Mouse (Mus musculus): ENCODE results near the gene Ppfia2. TPM values are rescaled to one million over a fixed set of nuclear protein-coding genes. Genes with fewer than 3 reads are reported as not detected.

Ppfia2 gene
- polyA plus RNA-seq, 1 experiment from 2014 or later = 0.17 TPM

DNA sequence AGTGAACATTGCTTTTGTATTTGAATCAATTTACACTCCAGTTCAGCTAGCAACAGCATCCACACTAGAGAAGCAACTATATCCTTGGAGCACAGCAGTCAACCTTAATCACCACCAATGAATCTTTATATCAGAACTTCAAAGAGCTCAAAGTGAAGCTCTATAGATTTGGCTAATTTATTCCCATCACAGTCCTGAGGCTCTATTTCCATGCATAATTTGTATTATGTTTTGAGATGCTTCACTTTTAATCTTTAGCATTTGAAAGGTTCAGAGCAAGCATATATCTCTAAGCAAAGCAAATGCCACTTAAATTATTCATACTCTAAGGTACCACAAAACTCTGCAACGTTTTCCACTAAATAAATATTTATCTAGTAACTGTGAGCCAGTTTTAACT lies 402.6 kb downstream of the Ppfia2 start:
- Histone ChIP-seq H3K9me3 (replicated peaks; ENCODE audit: low read length) (no peaks in the 10 kb centered on the region), H3K4me3 (replicated peaks; ENCODE audit: low read depth, low read length) (no peak overlapping the region), H3K27me3 (ENCODE audit: insufficient read depth, low read length) (no peaks in the 10 kb centered on the region), H3K9ac (ENCODE audit: low read depth, low read length) (no peak overlapping the region), H3K27ac (no peak overlapping the region), H3K4me1 (replicated peaks; ENCODE audit: insufficient read depth, low read length) (no peaks in the 10 kb centered on the region), H3K36me3 (ENCODE audit: insufficient read depth, low read length) (no peaks in the 10 kb centered on the region), H3K4me2 (ENCODE audit: low read length) (no peak overlapping the region)
- DNase-seq (ENCODE audit: low spot score) (no peak), ATAC-seq (replicated peaks; ENCODE audit: low FRiP score, low read depth) (no peak)
- WGBS = 20% methylated on average over 1 of the region's 1 CpGs
- TF ChIP-seq CTCF (IDR thresholded peaks at IDR 0.05; ENCODE audit: low read depth) = no peak

- Histone ChIP-seq H3K4me1 (replicated peaks; ENCODE audit: insufficient read depth, low read length) (no peaks in the 10 kb centered on the region), H3K27me3 (ENCODE audit: insufficient read depth, low read length) (no peaks in the 10 kb centered on the region), H3K27ac (no peak overlapping the region), H3K36me3 (ENCODE audit: insufficient read depth, low read length) (no peaks in the 10 kb centered on the region), H3K4me2 (ENCODE audit: low read length) (no peak overlapping the region), H3K4me3 (replicated peaks; ENCODE audit: low read depth, low read length) (no peak overlapping the region), H3K9me3 (replicated peaks; ENCODE audit: low read length) (no peaks in the 10 kb centered on the region), H3K9ac (ENCODE audit: low read depth, low read length) (no peak overlapping the region)
- DNase-seq (ENCODE audit: low spot score) (no peak), ATAC-seq (replicated peaks; ENCODE audit: low FRiP score, low read depth) (no peak)
- 64% methylated on average over 3 of the region's 3 CpGs for WGBS
- no peak for TF ChIP-seq CTCF (IDR thresholded peaks at IDR 0.05; ENCODE audit: low read depth)
These were observed 411.2 kb downstream of the Ppfia2 start for GRCm38 (mm10) chr10:106881330-106881729.

- H3K27me3 ChIP-seq (ENCODE audit: insufficient read depth, low read length) = no peaks in the 10 kb centered on the region
- no peak overlapping the region for H3K4me3 ChIP-seq (replicated peaks; ENCODE audit: low read depth, low read length)
- no peak for TF ChIP-seq CTCF (IDR thresholded peaks at IDR 0.05; ENCODE audit: low read depth)
- no peaks in the 10 kb centered on the region for H3K9me3 ChIP-seq (replicated peaks; ENCODE audit: low read length)
- H3K9ac ChIP-seq (ENCODE audit: low read depth, low read length) = no peak overlapping the region
- DNase-seq (ENCODE audit: low spot score) (no peak), ATAC-seq (replicated peaks; ENCODE audit: low FRiP score, low read depth) (no peak)
- no peak overlapping the region for H3K4me2 ChIP-seq (ENCODE audit: low read length)
- WGBS = 60% methylated on average over 13 of the region's 13 CpGs
- no peaks in the 10 kb centered on the region for H3K4me1 ChIP-seq (replicated peaks; ENCODE audit: insufficient read depth, low read length)
- H3K36me3 ChIP-seq (ENCODE audit: insufficient read depth, low read length) = no peaks in the 10 kb centered on the region
- no peak overlapping the region for H3K27ac ChIP-seq
These were observed 426.2 kb downstream of the Ppfia2 start for GRCm38 (mm10) chr10:106896351-106896750.

- H3K4me1 ChIP-seq (replicated peaks; ENCODE audit: insufficient read depth, low read length) = no peaks in the 10 kb centered on the region
- DNase-seq (ENCODE audit: low spot score) (no peak), ATAC-seq (replicated peaks; ENCODE audit: low FRiP score, low read depth) (no peak)
- no peaks in the 10 kb centered on the region for H3K9me3 ChIP-seq (replicated peaks; ENCODE audit: low read length)
- no peaks in the 10 kb centered on the region for H3K27me3 ChIP-seq (ENCODE audit: insufficient read depth, low read length)
- no peak overlapping the region for H3K9ac ChIP-seq (ENCODE audit: low read depth, low read length)
- H3K4me2 ChIP-seq (ENCODE audit: low read length) = no peak overlapping the region
- H3K27ac ChIP-seq = no peak overlapping the region
- 81% methylated on average over 3 of the region's 3 CpGs for WGBS
- no peak for TF ChIP-seq CTCF (IDR thresholded peaks at IDR 0.05; ENCODE audit: low read depth)
- H3K4me3 ChIP-seq (replicated peaks; ENCODE audit: low read depth, low read length) = no peak overlapping the region
- H3K36me3 ChIP-seq (ENCODE audit: insufficient read depth, low read length) = no peaks in the 10 kb centered on the region
These were observed 440.0 kb downstream of the Ppfia2 start for GRCm38 (mm10) chr10:106910108-106910507.

- no peaks in the 10 kb centered on the region for H3K27me3 ChIP-seq (ENCODE audit: insufficient read depth, low read length)
- peak; percentile 64 for TF ChIP-seq CTCF (IDR thresholded peaks at IDR 0.05; ENCODE audit: low read depth)
- H3K4me3 ChIP-seq (replicated peaks; ENCODE audit: low read depth, low read length) = no peak overlapping the region
- no peak overlapping the region for H3K9ac ChIP-seq (ENCODE audit: low read depth, low read length)
- ATAC-seq (replicated peaks; ENCODE audit: low FRiP score, low read depth) (no peak), DNase-seq (ENCODE audit: low spot score) (peak; percentile 8)
- H3K4me1 ChIP-seq (replicated peaks; ENCODE audit: insufficient read depth, low read length) = no peaks in the 10 kb centered on the region
- H3K36me3 ChIP-seq (ENCODE audit: insufficient read depth, low read length) = no peaks in the 10 kb centered on the region
- no peaks in the 10 kb centered on the region for H3K9me3 ChIP-seq (replicated peaks; ENCODE audit: low read length)
- 20% methylated on average over 2 of the region's 2 CpGs for WGBS
- no peak overlapping the region for H3K4me2 ChIP-seq (ENCODE audit: low read length)
- H3K27ac ChIP-seq = no peak overlapping the region
These were observed 442.9 kb downstream of the Ppfia2 start for GRCm38 (mm10) chr10:106913032-106913431.

GRCm38 (mm10) chr10:106914275-106914674 lies 444.1 kb downstream of the Ppfia2 start:
- Histone ChIP-seq H3K27me3 (ENCODE audit: insufficient read depth, low read length) (no peaks in the 10 kb centered on the region), H3K4me1 (replicated peaks; ENCODE audit: insufficient read depth, low read length) (no peaks in the 10 kb centered on the region), H3K4me2 (ENCODE audit: low read length) (no peak overlapping the region), H3K27ac (no peak overlapping the region), H3K9ac (ENCODE audit: low read depth, low read length) (no peak overlapping the region), H3K9me3 (replicated peaks; ENCODE audit: low read length) (no peaks in the 10 kb centered on the region), H3K4me3 (replicated peaks; ENCODE audit: low read depth, low read length) (no peak overlapping the region), H3K36me3 (ENCODE audit: insufficient read depth, low read length) (no peaks in the 10 kb centered on the region)
- DNase-seq (ENCODE audit: low spot score) (no peak), ATAC-seq (replicated peaks; ENCODE audit: low FRiP score, low read depth) (no peak)
- TF ChIP-seq CTCF (IDR thresholded peaks at IDR 0.05; ENCODE audit: low read depth) = no peak

- no peak for TF ChIP-seq CTCF (IDR thresholded peaks at IDR 0.05; ENCODE audit: low read depth)
- Histone ChIP-seq H3K4me3 (replicated peaks; ENCODE audit: low read depth, low read length) (no peak overlapping the region), H3K9me3 (replicated peaks; ENCODE audit: low read length) (no peaks in the 10 kb centered on the region), H3K36me3 (ENCODE audit: insufficient read depth, low read length) (no peaks in the 10 kb centered on the region), H3K4me2 (ENCODE audit: low read length) (no peak overlapping the region), H3K27ac (no peak overlapping the region), H3K9ac (ENCODE audit: low read depth, low read length) (no peak overlapping the region), H3K27me3 (ENCODE audit: insufficient read depth, low read length) (no peaks in the 10 kb centered on the region), H3K4me1 (replicated peaks; ENCODE audit: insufficient read depth, low read length) (no peaks in the 10 kb centered on the region)
- DNase-seq (ENCODE audit: low spot score) = no peak
- ATAC-seq (replicated peaks; ENCODE audit: low FRiP score, low read depth) = no peak
These were observed 444.7 kb downstream of the Ppfia2 start for GRCm38 (mm10) chr10:106914822-106915221.
